Mouse (Mus musculus) embryonic facial prominence, embryonic 13.5 days (tissue): ENCODE measurements around the gene Aifm2. TPM values are rescaled to one million over a fixed set of nuclear protein-coding genes. Genes with fewer than 3 reads are reported as not detected.

Experiments used
- ATAC-seq: fragments of 200-750 bp; cut with Nextera tagmentation; 2 replicates; pipeline ENCODE4 v1.8.0; 2017; ENCODE audit warnings: low read depth; ENCODE audit not compliant: insufficient number of reproducible peaks, insufficient read depth, low FRiP score, low TSS enrichment
- H3K27ac ChIP-seq: fragments of 300-500 bp; sonication (generic); 2 replicates; pipeline ENCODE4 v1.5.1; 2015; ENCODE audit warnings: moderate library complexity, mild to moderate bottlenecking, inconsistent platforms
- H3K27me3 ChIP-seq: fragments of 300-500 bp; sonication (generic); 2 replicates; pipeline ENCODE4 v1.6.1; 2015; ENCODE audit warnings: mild to moderate bottlenecking, inconsistent platforms
- H3K36me3 ChIP-seq: fragments of 300-500 bp; sonication (generic); 2 replicates; pipeline ENCODE4 v1.6.1; 2015; ENCODE audit warnings: mild to moderate bottlenecking, inconsistent platforms
- H3K4me1 ChIP-seq: fragments of 300-500 bp; sonication (generic); 2 replicates; pipeline ENCODE4 v1.6.1; 2015; ENCODE audit warnings: inconsistent platforms
- H3K4me2 ChIP-seq: fragments of 300-500 bp; sonication (generic); 2 replicates; pipeline ENCODE4 v1.6.1; 2015; ENCODE audit warnings: moderate library complexity, mild to moderate bottlenecking, inconsistent platforms
- H3K4me3 ChIP-seq: fragments of 300-500 bp; sonication (generic); 2 replicates; pipeline ENCODE4 v1.5.1; 2015; ENCODE audit warnings: mild to moderate bottlenecking, inconsistent platforms
- H3K9ac ChIP-seq: fragments of 300-500 bp; sonication (generic); 2 replicates; pipeline ENCODE4 v1.6.1; 2015; ENCODE audit warnings: mild to moderate bottlenecking, inconsistent platforms
- H3K9me3 ChIP-seq: fragments of 300-500 bp; sonication (generic); 2 replicates; pipeline ENCODE4 v1.6.1; 2016; ENCODE audit warnings: inconsistent platforms
- WGBS: fragments of 180-500 bp; shearing (Covaris S2); methylation state at CpG from one replicate; pipeline ENCODE4 v1.1.7; 2015; ENCODE audit warnings: mixed read lengths; 5-methylcytosine and 5-hydroxymethylcytosine counted together
- microRNA-seq: library from miRNA; unstranded; fragments of <30 nt; microRNA quantifications from one replicate; pipeline ENCODE4, GENCODE M21; 2016
- polyA plus RNA-seq: library from polyadenylated mRNA; unstranded; fragments of >200 nt; fragmentation: Nextera tagmentation; extraction: Ambion mirVana; gene quantifications from 2 replicates; pipeline ENCODE4 v1.2.1, GENCODE M21; 2015

Gene Aifm2
- polyA plus RNA-seq, 1 experiment from 2014 or later, result 9.4 TPM

DNA sequence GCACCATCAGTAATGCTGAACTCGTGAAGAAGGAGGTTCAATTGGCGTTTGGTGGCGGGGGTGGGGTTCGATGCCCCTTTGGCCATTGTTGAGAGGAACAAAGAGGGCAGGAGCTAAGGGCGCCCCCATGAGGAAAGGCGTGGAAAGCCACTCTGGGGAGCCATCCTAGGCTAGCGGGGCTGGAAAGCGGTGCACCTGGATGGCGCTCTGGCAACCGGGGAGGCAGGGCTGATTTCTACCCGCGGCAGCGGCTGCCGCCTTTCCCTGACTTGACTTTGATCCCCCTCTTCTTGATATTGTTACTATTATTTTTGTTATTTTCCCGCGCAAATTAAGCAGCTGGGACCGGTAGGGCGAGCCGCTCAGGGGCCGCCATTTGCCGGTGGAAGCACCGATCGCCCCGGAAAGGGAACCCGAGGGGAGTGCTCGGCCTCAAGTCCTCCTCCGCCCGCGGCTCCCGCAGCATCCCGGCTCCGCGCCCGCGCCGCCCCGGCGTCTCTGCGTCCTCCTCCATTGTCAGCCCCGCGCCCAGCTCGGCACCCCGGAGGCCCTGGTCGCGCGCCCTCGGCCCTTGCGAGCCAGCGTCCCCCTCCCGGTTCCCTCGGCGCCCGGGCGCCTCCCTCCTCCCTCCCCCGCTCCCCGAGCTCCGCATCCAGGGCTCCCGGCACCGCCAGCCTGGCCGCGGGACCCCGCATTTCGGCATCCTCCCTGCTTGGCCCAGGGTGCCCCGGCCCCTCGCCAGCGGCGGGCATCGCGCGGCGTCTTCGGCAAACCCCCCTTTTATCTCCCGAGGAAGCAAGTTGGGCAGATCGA, 67.9 kb downstream of the Aifm2 start:
- Histone ChIP-seq H3K36me3 (0 out of 2 replicates have a peak, but pooled peaks cover 6% of the 10 kb centered on the region), H3K9me3 (no peaks in the 10 kb centered on the region), H3K27ac (peak overlapping the region; percentile 99), H3K9ac (peak overlapping the region; percentile 99), H3K4me1 (peaks cover 24% of the 10 kb centered on the region), H3K4me2 (peak overlapping the region; percentile 71), H3K4me3 (peak overlapping the region; percentile 92), H3K27me3 (no peaks in the 10 kb centered on the region)
- under 1% methylated on average over 74 of the region's 74 CpGs for WGBS
- ATAC-seq, result peak; percentile 46; the same call in 1 of the 2 replicates

DNA sequence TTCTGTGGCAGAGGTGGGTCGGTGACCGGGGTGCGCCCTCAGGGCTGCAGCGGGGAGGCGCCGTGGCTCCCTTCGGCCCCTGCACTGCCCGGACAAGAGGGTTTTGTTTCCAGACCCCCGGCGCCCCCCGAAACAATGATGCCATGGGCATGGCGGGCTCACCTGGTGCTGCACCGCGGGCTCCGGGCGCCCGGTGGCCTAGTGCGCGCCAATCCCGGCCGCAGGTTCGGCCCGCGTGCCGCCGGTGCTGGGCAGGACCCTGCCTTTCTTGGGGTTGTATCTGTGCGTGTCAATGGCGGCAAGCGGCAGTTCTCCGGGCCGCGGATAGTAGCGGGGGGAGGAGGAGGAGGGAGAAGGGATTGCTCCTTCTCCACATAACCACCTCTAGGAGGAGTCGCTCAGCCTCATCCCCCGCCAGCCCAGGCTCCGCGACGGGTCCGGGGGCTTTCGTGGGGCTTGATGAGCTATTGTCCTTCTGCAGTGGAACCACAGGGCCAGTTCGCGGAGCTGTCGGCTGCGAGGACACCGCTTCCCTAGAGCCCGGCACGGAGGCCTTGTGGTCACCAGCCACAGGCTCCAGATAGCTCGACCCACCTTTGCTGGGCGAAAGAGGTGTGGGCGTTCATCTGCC, 68.7 kb downstream of the Aifm2 start, which contains the start of gene H2afy2:
H2afy2 (minus strand) TSS at position 527 of the 631 bp plus-strand sequence.
- Histone ChIP-seq H3K4me1 (peaks cover 24% of the 10 kb centered on the region), H3K9me3 (no peaks in the 10 kb centered on the region), H3K27me3 (no peaks in the 10 kb centered on the region), H3K4me3 (peak within 1 kb of the TSS; percentile 92), H3K9ac (peak within 1 kb of the TSS; percentile 99), H3K27ac (peak within 1 kb of the TSS; percentile 99), H3K4me2 (peak within 1 kb of the TSS; percentile 71), H3K36me3 (0 out of 2 replicates have a peak, but pooled peaks cover 6% of the 10 kb centered on the region)
- ATAC-seq, result peak; percentile 67
- WGBS, result under 1% methylated on average over 50 of the region's 50 CpGs

DNA sequence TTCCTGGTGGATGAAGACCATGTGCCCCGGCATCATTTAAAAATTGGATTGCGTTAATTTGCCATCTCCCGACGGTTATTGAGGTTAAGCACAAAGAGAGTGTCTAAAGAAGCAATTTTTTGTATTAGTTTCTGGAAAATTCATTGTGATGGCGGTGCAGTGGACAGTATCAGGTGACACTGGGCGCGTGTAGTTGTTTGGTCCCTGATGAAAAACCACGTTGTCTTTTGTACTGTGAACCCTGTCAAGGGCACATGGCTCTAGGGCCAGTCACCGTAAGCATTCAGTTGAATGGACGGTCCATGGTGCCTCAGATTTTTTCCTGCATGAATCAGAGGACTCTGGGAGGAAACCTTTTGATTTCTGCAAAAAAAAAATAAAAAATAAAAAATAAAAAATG, 69.4 kb downstream of the Aifm2 start:
- 10% methylated on average over 10 of the region's 10 CpGs for WGBS
- Histone ChIP-seq H3K36me3 (0 out of 2 replicates have a peak, but pooled peaks cover 6% of the 10 kb centered on the region), H3K9me3 (no peaks in the 10 kb centered on the region), H3K9ac (peak overlapping the region; percentile 99), H3K4me1 (peaks cover 24% of the 10 kb centered on the region), H3K27me3 (no peaks in the 10 kb centered on the region), H3K4me3 (peak overlapping the region; percentile 92), H3K27ac (peak overlapping the region; percentile 99), H3K4me2 (peak overlapping the region; percentile 71)
- no peak for ATAC-seq

DNA sequence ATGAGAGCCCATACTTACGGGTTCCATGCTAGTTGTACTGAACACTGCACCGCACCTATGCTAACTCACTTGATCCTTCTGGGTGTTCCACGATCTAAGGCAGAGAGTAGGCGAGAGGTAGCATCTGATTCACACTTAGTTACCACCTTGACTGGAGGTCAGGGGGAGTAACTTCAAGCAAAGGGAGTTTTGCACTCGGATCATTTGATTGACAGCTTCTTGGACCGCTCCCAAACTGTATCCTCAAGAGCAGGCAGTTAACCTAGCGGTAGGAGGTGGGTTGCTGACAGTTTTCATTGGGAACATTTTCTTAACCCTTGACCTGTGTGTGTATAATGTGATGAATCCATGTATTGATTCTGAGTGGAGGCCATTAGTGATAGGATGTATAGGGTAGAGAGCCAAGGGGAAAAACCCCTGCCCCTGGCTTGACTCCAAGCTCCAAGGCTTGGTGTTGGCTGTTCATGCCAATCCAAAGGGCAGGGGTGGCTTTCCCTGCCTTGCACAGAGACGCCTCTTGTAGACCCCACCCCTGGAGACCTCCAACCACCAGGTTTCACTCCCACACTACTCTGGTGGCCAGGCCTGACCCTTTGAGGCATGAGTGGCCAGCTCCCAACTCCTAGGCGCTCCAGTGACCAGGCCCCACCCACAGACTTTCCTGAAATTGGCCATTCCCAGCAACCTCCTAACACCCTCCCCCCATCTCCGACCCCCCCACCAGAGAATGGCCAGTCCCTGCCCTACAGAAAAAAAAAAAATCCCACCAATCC, 72.7 kb downstream of the Aifm2 start:
- Histone ChIP-seq H3K4me3 (no peak overlapping the region), H3K27me3 (no peaks in the 10 kb centered on the region), H3K9me3 (no peaks in the 10 kb centered on the region), H3K27ac (no peak overlapping the region), H3K4me2 (no peak overlapping the region), H3K9ac (no peak overlapping the region), H3K4me1 (peaks cover 9% of the 10 kb centered on the region; the same call in 1 of the 2 replicates), H3K36me3 (no peaks in the 10 kb centered on the region)
- no peak for ATAC-seq
- 80% methylated on average over 10 of the region's 10 CpGs for WGBS

DNA sequence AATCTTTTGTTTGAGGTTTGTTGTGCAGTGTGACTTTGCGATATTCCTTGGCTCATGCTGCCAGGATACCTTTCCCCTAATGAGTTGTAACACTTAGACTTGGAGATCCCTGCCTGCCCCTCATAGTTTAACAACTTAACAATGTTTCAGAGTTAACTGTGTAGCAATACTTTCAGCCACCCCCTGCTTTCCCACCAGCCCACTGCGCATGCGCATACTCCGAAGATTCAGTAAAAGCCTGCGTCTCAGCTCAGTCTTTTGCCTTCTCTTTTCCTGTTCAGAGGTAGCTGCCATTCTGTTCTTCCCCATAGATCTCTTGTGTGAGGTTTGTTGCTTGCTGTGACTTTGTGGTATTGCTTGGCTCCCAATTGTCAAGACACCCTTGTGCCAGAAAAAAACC, 73.4 kb downstream of the Aifm2 start:
- no peaks in the 10 kb centered on the region for H3K27me3 ChIP-seq
- no peaks in the 10 kb centered on the region for H3K36me3 ChIP-seq
- 92% methylated on average over 5 of the region's 5 CpGs for WGBS
- no peaks in the 10 kb centered on the region for H3K9me3 ChIP-seq
- no peak for ATAC-seq
- H3K9ac ChIP-seq, result no peak overlapping the region
- H3K4me1 ChIP-seq, result peaks cover 9% of the 10 kb centered on the region; the same call in 1 of the 2 replicates
- no peak overlapping the region for H3K4me3 ChIP-seq
- no peak overlapping the region for H3K4me2 ChIP-seq
- no peak overlapping the region for H3K27ac ChIP-seq

Small RNAs within 50 kb of the gene (microRNA-seq; reads per million reads assigned to microRNA genes)
- gene Mir5108, result not detected

Other genes with a start within 250 kb of the Aifm2 start
- 10.2 and 12.4 TPM in 2 replicates for gene Lrrc20, start 239.5 kb upstream of the Aifm2 start, polyA plus RNA-seq
- 0.12 TPM in 1 of 2 replicates, not detected in the other for gene Npffr1, start 119.8 kb upstream of the Aifm2 start, polyA plus RNA-seq
- 194 and 195 TPM in 2 replicates for gene Ppa1, start 66.7 kb upstream of the Aifm2 start, polyA plus RNA-seq
- gene Sar1a, start 35.0 kb upstream of the Aifm2 start, polyA plus RNA-seq, result 272 and 274 TPM in 2 replicates
- gene Tysnd1, start 19.7 kb upstream of the Aifm2 start, polyA plus RNA-seq, result 26.8 and 33.3 TPM in 2 replicates
- gene H2afy2, start 68.9 kb downstream of the Aifm2 start, polyA plus RNA-seq, result 281 and 321 TPM in 2 replicates